Mouse (Mus musculus): ENCODE measurements around the gene Afap1l2. TPM values are rescaled to one million over a fixed set of nuclear protein-coding genes. Genes with fewer than 3 reads are reported as not detected.

Gene Afap1l2
- polyA plus RNA-seq, 1 experiment from 2014 or later: 12.0 TPM

GRCm38 (mm10) chr19:57028327-57029179 lies 20.5 kb upstream of the Afap1l2 start:
- no peak overlapping the region for H3K27ac ChIP-seq
- no peak overlapping the region for H3K4me2 ChIP-seq
- 0 out of 2 replicates have a peak, but pooled peaks cover 4% of the 10 kb centered on the region for H3K4me1 ChIP-seq
- H3K27me3 ChIP-seq: no peaks in the 10 kb centered on the region
- H3K9me3 ChIP-seq: no peaks in the 10 kb centered on the region
- no peak overlapping the region for H3K4me3 ChIP-seq
- ATAC-seq (ENCODE audit: insufficient number of reproducible peaks, low FRiP score, low TSS enrichment, low read depth): no peak
- WGBS: 62% methylated on average over 8 of the region's 8 CpGs
- no peak overlapping the region for H3K9ac ChIP-seq
- H3K36me3 ChIP-seq: no peaks in the 10 kb centered on the region

DNA sequence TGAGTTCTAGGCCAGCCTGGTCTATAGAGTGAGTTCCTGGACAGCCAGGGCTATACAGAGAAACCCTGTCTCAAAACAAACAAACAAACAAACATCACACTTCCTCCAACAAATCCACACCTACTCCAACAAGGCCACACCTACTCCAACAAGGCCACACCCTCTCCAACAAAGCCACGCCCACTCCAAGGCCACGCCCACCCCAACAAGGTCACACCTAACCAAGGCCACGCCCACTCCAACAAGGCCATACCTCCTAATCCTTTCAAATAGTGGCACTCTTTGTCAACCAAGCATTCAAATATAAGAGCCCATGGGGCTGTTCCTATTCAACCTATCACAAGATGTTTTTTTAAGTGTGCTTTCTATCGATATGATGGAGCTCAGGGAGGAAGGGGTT lies 18.5 kb upstream of the Afap1l2 start:
- no peak overlapping the region for H3K4me3 ChIP-seq
- H3K36me3 ChIP-seq: no peaks in the 10 kb centered on the region
- no peaks in the 10 kb centered on the region for H3K27me3 ChIP-seq
- no peak overlapping the region for H3K4me2 ChIP-seq
- 64% methylated on average over 4 of the region's 4 CpGs for WGBS
- 0 out of 2 replicates have a peak, but pooled peaks cover 4% of the 10 kb centered on the region for H3K4me1 ChIP-seq
- no peak overlapping the region for H3K9ac ChIP-seq
- H3K27ac ChIP-seq: no peak overlapping the region
- ATAC-seq (ENCODE audit: insufficient number of reproducible peaks, low FRiP score, low TSS enrichment, low read depth): no peak
- H3K9me3 ChIP-seq: no peaks in the 10 kb centered on the region

- Histone ChIP-seq H3K36me3 (no peaks in the 10 kb centered on the region), H3K4me1 (peaks cover 9% of the 10 kb centered on the region; the same call in 1 of the 2 replicates), H3K4me2 (no peak overlapping the region), H3K4me3 (no peak overlapping the region), H3K9ac (no peak overlapping the region), H3K27me3 (no peaks in the 10 kb centered on the region), H3K27ac (no peak overlapping the region), H3K9me3 (no peaks in the 10 kb centered on the region)
- 69% methylated on average over 8 of the region's 8 CpGs for WGBS
- ATAC-seq (ENCODE audit: insufficient number of reproducible peaks, low FRiP score, low TSS enrichment, low read depth): no peak
Observed at GRCm38 (mm10) chr19:57017785-57018179, 9.8 kb upstream of the Afap1l2 start.

DNA sequence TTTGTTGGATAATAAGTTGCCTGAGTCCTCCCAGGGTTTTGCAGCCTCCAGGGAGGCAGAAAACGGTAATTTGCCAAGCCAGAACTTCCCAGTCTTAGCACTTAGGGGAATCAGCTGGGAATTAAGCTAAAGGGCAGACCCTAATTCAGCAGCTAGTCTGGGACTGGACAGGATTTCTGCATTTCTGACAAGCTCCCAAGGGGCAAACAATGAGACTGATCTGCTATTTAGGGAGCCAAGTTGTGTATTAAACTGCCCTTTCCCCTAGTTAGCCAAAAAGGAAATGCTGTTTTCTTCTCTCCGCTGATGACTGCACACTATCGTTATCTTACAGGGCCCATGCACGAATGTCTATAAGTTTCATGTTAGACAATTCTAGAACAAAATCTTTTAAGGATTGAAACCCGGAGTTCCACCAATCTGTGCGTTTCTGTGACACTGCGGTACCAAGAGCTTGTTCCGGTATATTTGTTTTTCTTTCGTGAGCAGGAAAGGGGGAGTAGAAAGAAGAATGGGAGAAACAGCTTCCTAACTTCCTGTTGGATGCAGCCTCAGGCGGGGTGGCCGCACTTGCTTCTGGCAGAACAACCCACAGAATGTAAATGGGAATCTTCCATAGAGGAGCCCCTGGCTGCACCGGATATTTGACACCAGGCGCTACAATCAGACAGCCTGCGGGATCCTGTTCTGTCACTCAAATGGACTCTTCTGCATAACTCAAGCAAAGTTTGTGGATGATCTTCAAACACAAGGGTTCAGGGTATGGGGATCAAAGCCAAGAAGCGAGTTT lies 9.2 kb upstream of the Afap1l2 start:
- peaks cover 9% of the 10 kb centered on the region; the same call in 1 of the 2 replicates for H3K4me1 ChIP-seq
- no peaks in the 10 kb centered on the region for H3K9me3 ChIP-seq
- H3K4me2 ChIP-seq: no peak overlapping the region
- ATAC-seq (ENCODE audit: insufficient number of reproducible peaks, low FRiP score, low TSS enrichment, low read depth): no peak
- H3K36me3 ChIP-seq: no peaks in the 10 kb centered on the region
- H3K4me3 ChIP-seq: no peak overlapping the region
- H3K27me3 ChIP-seq: no peaks in the 10 kb centered on the region
- no peak overlapping the region for H3K9ac ChIP-seq
- H3K27ac ChIP-seq: no peak overlapping the region
- 40% methylated on average over 15 of the region's 15 CpGs for WGBS

DNA sequence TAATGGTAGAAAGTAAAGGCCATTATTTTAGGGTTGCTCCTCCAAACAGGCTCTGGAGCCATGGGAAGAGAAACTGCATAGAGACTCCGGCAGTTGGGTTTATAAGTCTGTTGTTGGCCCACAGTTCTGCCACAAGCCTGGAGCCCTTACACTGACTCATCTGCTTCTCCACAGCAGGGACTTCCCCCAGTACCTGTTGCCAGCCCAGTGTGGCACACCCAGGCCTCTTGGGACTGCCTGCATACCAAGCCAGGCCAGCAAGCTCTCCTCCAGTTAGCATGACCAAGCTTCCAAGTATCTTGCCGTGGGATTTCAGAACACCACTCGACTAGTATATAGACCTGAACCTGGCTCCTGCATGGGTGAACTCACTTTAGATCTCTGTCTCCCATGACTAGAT lies 6.8 kb upstream of the Afap1l2 start:
- Histone ChIP-seq H3K27me3 (no peaks in the 10 kb centered on the region), H3K4me1 (peaks cover 10% of the 10 kb centered on the region), H3K9ac (no peak overlapping the region), H3K4me3 (no peak overlapping the region), H3K9me3 (no peaks in the 10 kb centered on the region), H3K27ac (no peak overlapping the region), H3K36me3 (no peaks in the 10 kb centered on the region), H3K4me2 (no peak overlapping the region)
- no peak for ATAC-seq (ENCODE audit: insufficient number of reproducible peaks, low FRiP score, low TSS enrichment, low read depth)
- WGBS: 76% methylated on average over 3 of the region's 3 CpGs

DNA sequence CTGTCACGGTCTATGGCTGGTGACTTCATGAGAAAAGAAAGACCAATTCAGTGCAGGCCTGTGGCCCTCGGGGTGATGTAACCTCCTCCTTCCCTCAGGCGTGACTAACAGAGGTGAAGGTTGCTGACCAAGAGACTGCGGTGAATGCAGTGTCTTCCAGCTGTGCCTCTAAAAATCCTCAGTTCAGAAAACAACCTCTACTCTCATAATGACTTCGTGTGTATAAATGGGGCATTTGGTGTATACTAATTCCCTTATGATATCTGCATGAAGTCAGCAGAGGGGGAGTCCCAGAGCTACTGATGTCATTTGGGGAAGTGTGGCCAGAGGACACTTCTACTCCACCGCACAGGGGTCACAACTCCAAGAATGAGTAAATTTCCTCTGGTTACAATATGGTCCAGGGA lies 5.2 kb upstream of the Afap1l2 start:
- H3K9me3 ChIP-seq: no peaks in the 10 kb centered on the region
- peaks cover 20% of the 10 kb centered on the region for H3K4me1 ChIP-seq
- no peak for ATAC-seq (ENCODE audit: insufficient number of reproducible peaks, low FRiP score, low TSS enrichment, low read depth)
- peaks cover 4% of the 10 kb centered on the region; the same call in 1 of the 2 replicates for H3K27me3 ChIP-seq
- H3K4me2 ChIP-seq: no peak overlapping the region
- WGBS: 66% methylated on average over 6 of the region's 6 CpGs
- no peaks in the 10 kb centered on the region for H3K36me3 ChIP-seq
- no peak overlapping the region for H3K9ac ChIP-seq
- H3K27ac ChIP-seq: no peak overlapping the region
- H3K4me3 ChIP-seq: no peak overlapping the region

DNA sequence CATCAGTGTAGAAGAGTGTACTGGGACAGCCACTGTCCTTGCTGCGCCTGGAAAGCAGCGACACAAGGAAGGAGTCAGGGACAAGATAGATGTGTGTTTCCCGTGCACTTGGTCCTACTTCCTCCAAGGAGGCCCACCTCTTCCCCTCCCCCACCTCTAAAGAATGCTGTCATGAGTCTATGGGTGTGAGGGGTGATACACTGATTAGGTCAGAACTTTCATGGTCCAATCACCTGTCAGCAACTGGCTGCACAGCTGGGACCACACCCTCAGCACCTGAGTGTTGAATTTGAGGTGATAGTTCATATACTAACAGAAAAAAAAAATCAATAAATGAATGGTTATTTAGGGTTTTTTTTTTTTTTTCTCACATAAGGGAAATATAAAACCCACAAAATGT lies 4.0 kb upstream of the Afap1l2 start:
- Histone ChIP-seq H3K4me1 (peaks cover 29% of the 10 kb centered on the region), H3K9me3 (no peaks in the 10 kb centered on the region), H3K27me3 (peaks cover 14% of the 10 kb centered on the region), H3K27ac (no peak overlapping the region), H3K4me3 (no peak overlapping the region), H3K36me3 (no peaks in the 10 kb centered on the region), H3K9ac (no peak overlapping the region), H3K4me2 (no peak overlapping the region)
- WGBS: 76% methylated on average over 3 of the region's 3 CpGs
- ATAC-seq (ENCODE audit: insufficient number of reproducible peaks, low FRiP score, low TSS enrichment, low read depth): no peak

GRCm38 (mm10) chr19:57010064-57010463 lies 2.0 kb upstream of the Afap1l2 start:
- Histone ChIP-seq H3K27me3 (peaks cover 16% of the 10 kb centered on the region), H3K9ac (no peak overlapping the region), H3K9me3 (no peaks in the 10 kb centered on the region), H3K36me3 (no peaks in the 10 kb centered on the region), H3K4me2 (no peak overlapping the region), H3K27ac (no peak overlapping the region), H3K4me3 (no peak overlapping the region), H3K4me1 (peaks cover 26% of the 10 kb centered on the region)
- WGBS: 28% methylated on average over 4 of the region's 4 CpGs
- ATAC-seq (ENCODE audit: insufficient number of reproducible peaks, low FRiP score, low TSS enrichment, low read depth): no peak

GRCm38 (mm10) chr19:57009653-57010052 lies 1.6 kb upstream of the Afap1l2 start:
- 54% methylated on average over 4 of the region's 4 CpGs for WGBS
- H3K4me1 ChIP-seq: peaks cover 26% of the 10 kb centered on the region
- H3K4me3 ChIP-seq: no peak overlapping the region
- H3K9me3 ChIP-seq: no peaks in the 10 kb centered on the region
- no peaks in the 10 kb centered on the region for H3K36me3 ChIP-seq
- no peak for ATAC-seq (ENCODE audit: insufficient number of reproducible peaks, low FRiP score, low TSS enrichment, low read depth)
- no peak overlapping the region for H3K9ac ChIP-seq
- peaks cover 16% of the 10 kb centered on the region for H3K27me3 ChIP-seq
- H3K27ac ChIP-seq: no peak overlapping the region
- H3K4me2 ChIP-seq: no peak overlapping the region

GRCm38 (mm10) chr19:57007291-57007690 lies 737 bp downstream of the Afap1l2 start:
- peak overlapping the region; percentile 93 for H3K4me2 ChIP-seq
- peak overlapping the region; percentile 51 for H3K4me3 ChIP-seq
- peaks cover 16% of the 10 kb centered on the region for H3K27me3 ChIP-seq
- no peaks in the 10 kb centered on the region for H3K36me3 ChIP-seq
- no peak overlapping the region for H3K27ac ChIP-seq
- H3K9ac ChIP-seq: no peak overlapping the region
- 58% methylated on average over 16 of the region's 16 CpGs for WGBS
- no peaks in the 10 kb centered on the region for H3K9me3 ChIP-seq
- peaks cover 39% of the 10 kb centered on the region for H3K4me1 ChIP-seq
- ATAC-seq (ENCODE audit: insufficient number of reproducible peaks, low FRiP score, low TSS enrichment, low read depth): no peak

- H3K27me3 ChIP-seq: peaks cover 16% of the 10 kb centered on the region
- peak overlapping the region; percentile 93 for H3K4me2 ChIP-seq
- no peak overlapping the region for H3K27ac ChIP-seq
- no peak for ATAC-seq (ENCODE audit: insufficient number of reproducible peaks, low FRiP score, low TSS enrichment, low read depth)
- no peaks in the 10 kb centered on the region for H3K36me3 ChIP-seq
- no peak overlapping the region for H3K9ac ChIP-seq
- H3K4me1 ChIP-seq: peaks cover 39% of the 10 kb centered on the region
- H3K4me3 ChIP-seq: peak overlapping the region; percentile 51
- no peaks in the 10 kb centered on the region for H3K9me3 ChIP-seq
- WGBS: 56% methylated on average over 13 of the region's 13 CpGs
Observed at GRCm38 (mm10) chr19:57006841-57007240, 1.2 kb downstream of the Afap1l2 start.

- no peak for ATAC-seq (ENCODE audit: insufficient number of reproducible peaks, low FRiP score, low TSS enrichment, low read depth)
Observed at GRCm38 (mm10) chr19:57005062-57005461, 3.0 kb downstream of the Afap1l2 start.

More at GRCm38 (mm10) chr19:57005062-57005461, 3.0 kb downstream of the Afap1l2 start:
- Histone ChIP-seq H3K9me3 (no peaks in the 10 kb centered on the region), H3K4me1 (peaks cover 39% of the 10 kb centered on the region), H3K27me3 (peaks cover 16% of the 10 kb centered on the region), H3K27ac (no peak overlapping the region), H3K4me2 (no peak overlapping the region), H3K4me3 (no peak overlapping the region), H3K9ac (no peak overlapping the region), H3K36me3 (no peaks in the 10 kb centered on the region)
- 91% methylated on average over 4 of the region's 4 CpGs for WGBS

All from limb, embryonic 15.5 days (tissue).